20 mouse cellular contexts compared by ENCODE assay signal in genomic region chr1:177484680-177485079, GRCm38 (mm10). TPM values are rescaled to one million over a fixed set of nuclear protein-coding genes. Genes with fewer than 3 reads are reported as not detected.
DNase-seq lines count a peak whose midpoint lies in the region; ATAC-seq and TF ChIP-seq lines count a peak whose summit lies in the region.
"Had no signal": no experiment of that assay in that cellular context is flagged by ENCODE, and none has a peak within 500 bp of the region (broad histone marks: within the 10 kb centered on the region; RNA-seq: fewer than 3 reads in every experiment).

No protein-coding gene starts in this region.

- no peak for ATAC-seq in midbrain, embryonic 13.5 days
- ATAC-seq in forebrain, embryonic 12.5 days (ENCODE audit: low FRiP score): peak; percentile 81
- no peak for ATAC-seq in intestine, embryonic 16.5 days
- ATAC-seq: intestine, embryonic 15.5 days; lung, postnatal 0 days; Patski had no signal

- H3K79me2 ChIP-seq in CH12.LX (replicated peaks; ENCODE audit: control insufficient read depth, extremely low read depth, insufficient read depth, poor library complexity, severe bottlenecking): no peaks in the 10 kb centered on the region

- no peak for TF ChIP-seq EP300 in CH12.LX (IDR thresholded peaks at IDR 0.05; ENCODE audit: low read length)

- H3K9ac ChIP-seq in midbrain, embryonic 13.5 days (replicated peaks): no peak overlapping the region; the same call in 1 of the 2 replicates
- H3K9ac ChIP-seq in CH12.LX (ENCODE audit: insufficient read depth, low read depth): no peak overlapping the region
- H3K9ac ChIP-seq in forebrain, embryonic 12.5 days: peak overlapping the region; percentile 39; the same call in 1 of the 2 replicates
- no peak overlapping the region for H3K9ac ChIP-seq in intestine, embryonic 16.5 days (ENCODE audit: low read depth, low read length)
- H3K9ac ChIP-seq: embryonic facial prominence, embryonic 12.5 days; heart, embryonic 15.5 days; intestine, embryonic 15.5 days; liver, embryonic 15.5 days had no signal

- peak overlapping the region; percentile 30; the same call in 1 of the 2 replicates for H3K27ac ChIP-seq in midbrain, embryonic 10.5 days (replicated peaks)
- no peak overlapping the region for H3K27ac ChIP-seq in midbrain, embryonic 13.5 days
- no peak overlapping the region for H3K27ac ChIP-seq in CH12.LX (ENCODE audit: insufficient read depth, low read depth)
- peak overlapping the region; percentile 51 for H3K27ac ChIP-seq in forebrain, embryonic 12.5 days
- H3K27ac ChIP-seq in limb, embryonic 10.5 days: peak overlapping the region; percentile 30; the same call in 1 of the 2 replicates
- no peak overlapping the region for H3K27ac ChIP-seq in intestine, embryonic 16.5 days (ENCODE audit: low read length)
- H3K27ac ChIP-seq: embryonic facial prominence, embryonic 12.5 days; heart, adult 2 months; heart, embryonic 15.5 days; intestine, embryonic 15.5 days; kidney, postnatal 0 days; liver, embryonic 15.5 days had no signal

- no peaks in the 10 kb centered on the region for H3K27me3 ChIP-seq in midbrain, embryonic 10.5 days (ENCODE audit: low read depth, poor library complexity, severe bottlenecking)
- no peaks in the 10 kb centered on the region for H3K27me3 ChIP-seq in midbrain, embryonic 13.5 days
- H3K27me3 ChIP-seq in CH12.LX (replicated peaks): peaks cover 2% of the 10 kb centered on the region
- no peaks in the 10 kb centered on the region; the same call in 1 of the 2 replicates for H3K27me3 ChIP-seq in forebrain, embryonic 12.5 days
- H3K27me3 ChIP-seq in limb, embryonic 10.5 days (ENCODE audit: low read depth, poor library complexity, severe bottlenecking): no peaks in the 10 kb centered on the region
- no peaks in the 10 kb centered on the region for H3K27me3 ChIP-seq in intestine, embryonic 16.5 days (replicated peaks; ENCODE audit: control insufficient read depth, insufficient read depth, low read length)
- H3K27me3 ChIP-seq: embryonic facial prominence, embryonic 12.5 days; heart, embryonic 15.5 days; intestine, embryonic 15.5 days; liver, embryonic 15.5 days; Patski had no signal

- H3K9me3 ChIP-seq in midbrain, embryonic 10.5 days (replicated peaks): no peaks in the 10 kb centered on the region
- no peaks in the 10 kb centered on the region for H3K9me3 ChIP-seq in midbrain, embryonic 13.5 days
- no peaks in the 10 kb centered on the region for H3K9me3 ChIP-seq in CH12.LX (replicated peaks; ENCODE audit: low read length)
- H3K9me3 ChIP-seq in forebrain, embryonic 12.5 days: no peaks in the 10 kb centered on the region
- H3K9me3 ChIP-seq in limb, embryonic 10.5 days (replicated peaks): no peaks in the 10 kb centered on the region
- no peaks in the 10 kb centered on the region for H3K9me3 ChIP-seq in intestine, embryonic 16.5 days (ENCODE audit: control insufficient read depth, low read length)
- H3K9me3 ChIP-seq: embryonic facial prominence, embryonic 12.5 days; heart, embryonic 15.5 days; intestine, embryonic 15.5 days; liver, embryonic 15.5 days had no signal

- in situ Hi-C loops in CH12.LX (cut with MboI; ENCODE audit: low pct_ligation_motif_present, low pct_unique_long_range_greater_than_20kb, low sequenced_read_pairs): no loop called here

- dilution Hi-C loops in CH12.LX (cut with MboI; ENCODE audit: extremely low pct_ligation_motif_present, extremely low pct_unique_long_range_greater_than_20kb, low sequenced_read_pairs): no loop called here

- peaks cover 14% of the 10 kb centered on the region for H3K4me1 ChIP-seq in midbrain, embryonic 10.5 days
- peaks cover 11% of the 10 kb centered on the region for H3K4me1 ChIP-seq in midbrain, embryonic 13.5 days (replicated peaks)
- H3K4me1 ChIP-seq in CH12.LX (ENCODE audit: control insufficient read depth in 1 of 2, insufficient read depth in 2 of 2): peaks cover 15 to 32% of the 10 kb centered on the region in 2 experiments
- peaks cover 12% of the 10 kb centered on the region for H3K4me1 ChIP-seq in forebrain, embryonic 12.5 days
- H3K4me1 ChIP-seq in limb, embryonic 10.5 days: peaks cover 6% of the 10 kb centered on the region
- H3K4me1 ChIP-seq in intestine, embryonic 16.5 days (ENCODE audit: control insufficient read depth, insufficient read depth, low read length): no peaks in the 10 kb centered on the region; the same call in 1 of the 2 replicates
- H3K4me1 ChIP-seq: embryonic facial prominence, embryonic 12.5 days; heart, embryonic 15.5 days; intestine, embryonic 15.5 days had no signal

- no peak for TF ChIP-seq POLR2A in CH12.LX (IDR thresholded peaks at IDR 0.05; ENCODE audit: low read depth, low read length)

- TF ChIP-seq CTCF in CH12.LX (conservative IDR thresholded peaks at IDR 0.05 in 1 of 2, IDR thresholded peaks at IDR 0.05 in 1 of 2; ENCODE audit: low read depth in 2 of 2, low read length in 2 of 2): no peak

- DNase-seq in midbrain, embryonic 10.5 days (ENCODE audit: low spot score): no peak
- DNase-seq in CH12.LX (ENCODE audit: extremely low read depth): peak; percentile 52
- DNase-seq in limb, embryonic 10.5 days (ENCODE audit: low spot score): no peak
- DNase-seq in gastrocnemius, adult 8-10 months (ENCODE audit: low spot score in 2 of 2): no peak
- DNase-seq in layer of hippocampus, postnatal 36 days: no peak
- DNase-seq: adrenal gland, postnatal 25 days; cerebellum, adult 2 months; heart, adult 2 months; thymus, postnatal 4 days had no signal

- no peak overlapping the region for H3K4me2 ChIP-seq in midbrain, embryonic 13.5 days (replicated peaks)
- H3K4me2 ChIP-seq in CH12.LX (ENCODE audit: insufficient read depth, low read depth, poor library complexity, severe bottlenecking): peak overlapping the region; percentile 4; the same call in 1 of the 2 replicates
- peak overlapping the region; percentile 17 for H3K4me2 ChIP-seq in forebrain, embryonic 12.5 days
- H3K4me2 ChIP-seq in intestine, embryonic 16.5 days (ENCODE audit: low read depth, low read length): no peak overlapping the region
- H3K4me2 ChIP-seq: embryonic facial prominence, embryonic 12.5 days; heart, embryonic 15.5 days; intestine, embryonic 15.5 days; liver, embryonic 15.5 days had no signal

- TF ChIP-seq RAD21 in CH12.LX (IDR thresholded peaks at IDR 0.05; ENCODE audit: low read depth, low read length): no peak

- WGBS in midbrain, embryonic 10.5 days: 64% methylated on average over 7 of the region's 7 CpGs
- WGBS in midbrain, embryonic 13.5 days: 30% methylated on average over 7 of the region's 7 CpGs
- 23% methylated on average over 7 of the region's 7 CpGs for WGBS in forebrain, embryonic 12.5 days
- WGBS in limb, embryonic 10.5 days: 54% methylated on average over 7 of the region's 7 CpGs
- 51% methylated on average over 7 of the region's 7 CpGs for WGBS in intestine, embryonic 16.5 days

- no peaks in the 10 kb centered on the region for H3K36me3 ChIP-seq in midbrain, embryonic 10.5 days
- no peaks in the 10 kb centered on the region for H3K36me3 ChIP-seq in midbrain, embryonic 13.5 days
- no peaks in the 10 kb centered on the region for H3K36me3 ChIP-seq in CH12.LX (replicated peaks in 1 of 2; ENCODE audit: control insufficient read depth in 1 of 2, insufficient read depth in 1 of 2, low read length in 1 of 2)
- H3K36me3 ChIP-seq in forebrain, embryonic 12.5 days (replicated peaks): no peaks in the 10 kb centered on the region
- no peaks in the 10 kb centered on the region for H3K36me3 ChIP-seq in limb, embryonic 10.5 days
- no peaks in the 10 kb centered on the region for H3K36me3 ChIP-seq in intestine, embryonic 16.5 days (ENCODE audit: control insufficient read depth, insufficient read depth, low read length)
- H3K36me3 ChIP-seq: embryonic facial prominence, embryonic 12.5 days; heart, embryonic 15.5 days; intestine, embryonic 15.5 days; liver, embryonic 15.5 days had no signal

- H3K4me3 ChIP-seq in midbrain, embryonic 10.5 days: no peak overlapping the region
- no peak overlapping the region for H3K4me3 ChIP-seq in midbrain, embryonic 13.5 days (replicated peaks)
- H3K4me3 ChIP-seq in CH12.LX (replicated peaks in 1 of 3; ENCODE audit: low read depth in 2 of 3, low read length in 2 of 3, poor library complexity in 1 of 3): no peak overlapping the region
- no peak overlapping the region for H3K4me3 ChIP-seq in forebrain, embryonic 12.5 days (replicated peaks)
- H3K4me3 ChIP-seq in limb, embryonic 10.5 days: no peak overlapping the region
- no peak overlapping the region for H3K4me3 ChIP-seq in intestine, embryonic 16.5 days (ENCODE audit: low read length)
- H3K4me3 ChIP-seq: embryonic facial prominence, embryonic 12.5 days; heart, adult 2 months; heart, embryonic 15.5 days; intestine, embryonic 15.5 days; liver, embryonic 15.5 days; myocyte had no signal

TF ChIP-seq in CH12.LX, 34 proteins besides CTCF, POLR2A, EP300 and RAD21 (continues in another document):
- no peak for TF ChIP-seq CHD2 (IDR thresholded peaks at IDR 0.05; ENCODE audit: low read length)
- no peak for TF ChIP-seq MAX (IDR thresholded peaks at IDR 0.05; ENCODE audit: low read length)
- TF ChIP-seq USF2 (conservative IDR thresholded peaks at IDR 0.05; ENCODE audit: low read depth, low read length): no peak
- no peak for TF ChIP-seq BHLHE40 (IDR thresholded peaks at IDR 0.05; ENCODE audit: low read depth, low read length)
- TF ChIP-seq ZNF384 (IDR thresholded peaks at IDR 0.05; ENCODE audit: low read depth, low read length): no peak
- no peak for TF ChIP-seq KAT2A (IDR thresholded peaks at IDR 0.05; ENCODE audit: insufficient replicate concordance, low read length)
- no peak for TF ChIP-seq ETS1 (conservative IDR thresholded peaks at IDR 0.05; ENCODE audit: low read depth, low read length)
- no peak for TF ChIP-seq SIN3A (IDR thresholded peaks at IDR 0.05; ENCODE audit: low read length)
- no peak for TF ChIP-seq MEF2A (IDR thresholded peaks at IDR 0.05; ENCODE audit: borderline replicate concordance, low read depth, low read length)
- no peak for TF ChIP-seq ZKSCAN1 (IDR thresholded peaks at IDR 0.05; ENCODE audit: borderline replicate concordance, low read depth, low read length)
- no peak for TF ChIP-seq POLR2AphosphoS2 (IDR thresholded peaks at IDR 0.05; ENCODE audit: low read depth, low read length)
- TF ChIP-seq ELF1 (IDR thresholded peaks at IDR 0.05; ENCODE audit: low read depth, low read length): no peak

RNA-seq across cellular contexts. Expression of gene Zbtb18, which starts 42.5 kb away (rescaled TPM):
- 5.1 and 6.1 TPM in 2 replicates for polyA plus RNA-seq in midbrain, embryonic 10.5 days (2016; fragmentation: Nextera tagmentation; extraction: Ambion mirVana)
- 14.0 and 20.6 TPM in 2 replicates for polyA plus RNA-seq in midbrain, embryonic 13.5 days (2015; fragmentation: Nextera tagmentation; extraction: Ambion mirVana)
- total RNA-seq in CH12.LX (2012; rRNA removed): 3.9 and 8.4 TPM in 2 replicates
- total RNA-seq in CH12.LX (2014; rRNA removed): 10.0 and 10.5 TPM in 2 replicates
- polyA plus RNA-seq in CH12.LX (2012; ENCODE audit: insufficient read length, low read depth): 13.5 and 16.9 TPM in 2 replicates
- 21.3 and 21.6 TPM in 2 replicates for polyA plus RNA-seq in forebrain, embryonic 12.5 days (2016; fragmentation: Nextera tagmentation; extraction: Ambion mirVana)
- polyA plus RNA-seq in limb, embryonic 10.5 days (2016; fragmentation: Nextera tagmentation; extraction: Ambion mirVana): 0.99 and 1.0 TPM in 2 replicates
- total RNA-seq in gastrocnemius, adult 8-10 months (2022): 100 to 1,000 TPM; 113 to 163 (median 126) TPM
- 1.1 and 1.3 TPM in 2 replicates for polyA plus RNA-seq in intestine, embryonic 16.5 days (2015; fragmentation: Nextera tagmentation; extraction: Ambion mirVana)
- total RNA-seq in layer of hippocampus, postnatal 36 days (2021): 100 to 1,000 TPM; 565 to 581 TPM

Comparison
In these comparisons a context has a peak if more than half of its experiments do, and no peak if none do; other contexts are left out.
1. H3K27ac ChIP-seq: peak in midbrain, embryonic 10.5 days (single experiment), forebrain, embryonic 12.5 days (single experiment) and limb, embryonic 10.5 days (single experiment); none in midbrain, embryonic 13.5 days (single experiment), CH12.LX (single experiment) and intestine, embryonic 16.5 days (single experiment).
2. H3K4me2 ChIP-seq: peak in CH12.LX (single experiment) and forebrain, embryonic 12.5 days (single experiment); none in midbrain, embryonic 13.5 days (single experiment) and intestine, embryonic 16.5 days (single experiment).